Mouse (Mus musculus) embryonic facial prominence, embryonic 11.5 days (tissue): Measurements from ENCODE around the gene Pcca. TPM values are rescaled to one million over a fixed set of nuclear protein-coding genes. Genes with fewer than 3 reads are reported as not detected.

Source experiments
- ATAC-seq: fragments of 200-750 bp; cut with Nextera tagmentation; replicated peaks from 2 replicates; pipeline ENCODE4 v1.8.0; 2017; ENCODE audit warnings: low read depth; ENCODE audit not compliant: insufficient number of reproducible peaks, low FRiP score, low TSS enrichment
- DNase-seq: peaks from one replicate; pipeline ENCODE4 v3.0.0-alpha.2; 2015; ENCODE audit warnings: low spot score
- H3K27ac ChIP-seq: fragments of 300-500 bp; sonication (generic); replicated peaks from 2 replicates; pipeline ENCODE4 v1.5.1; 2014; ENCODE audit warnings: mild to moderate bottlenecking, low read depth, low read length, control low read depth
- H3K27me3 ChIP-seq: fragments of 300-500 bp; sonication (generic); 2 replicates; pipeline ENCODE4 v1.6.1; 2014; ENCODE audit warnings: mild to moderate bottlenecking, low read length, moderate library complexity, mixed read lengths; ENCODE audit not compliant: control insufficient read depth, insufficient read depth
- H3K36me3 ChIP-seq: fragments of 300-500 bp; sonication (generic); replicated peaks from 2 replicates; pipeline ENCODE4 v1.6.1; 2014; ENCODE audit warnings: low read depth, mild to moderate bottlenecking, low read length, moderate library complexity, mixed read lengths; ENCODE audit not compliant: control insufficient read depth, insufficient read depth
- H3K4me1 ChIP-seq: fragments of 300-500 bp; sonication (generic); 2 replicates; pipeline ENCODE4 v1.6.1; 2014; ENCODE audit warnings: low read length, mixed read lengths; ENCODE audit not compliant: control insufficient read depth, insufficient read depth
- H3K4me2 ChIP-seq: fragments of 300-500 bp; sonication (generic); 2 replicates; pipeline ENCODE4 v1.6.1; 2014; ENCODE audit warnings: low read depth, mild to moderate bottlenecking, control low read depth, low read length, moderate library complexity
- H3K4me3 ChIP-seq: fragments of 300-500 bp; sonication (generic); 2 replicates; pipeline ENCODE4 v1.5.1; 2014; ENCODE audit warnings: low read depth, low read length, control low read depth
- H3K9ac ChIP-seq: fragments of 300-500 bp; sonication (generic); replicated peaks from 2 replicates; pipeline ENCODE4 v1.6.1; 2014; ENCODE audit warnings: mild to moderate bottlenecking, control low read depth, low read length
- H3K9me3 ChIP-seq: fragments of 300-500 bp; sonication (generic); replicated peaks from 2 replicates; pipeline ENCODE4 v1.6.1; 2016; ENCODE audit warnings: mild to moderate bottlenecking, low read length, inconsistent platforms, mixed read lengths; ENCODE audit not compliant: control insufficient read depth
- WGBS: fragments of 180-500 bp; shearing (Covaris S2); extraction: QIAGEN DNeasy Blood & Tissue Kit; methylation state at CpG from one replicate; pipeline ENCODE4 v1.1.7; 2014; 5-methylcytosine and 5-hydroxymethylcytosine counted together
- polyA plus RNA-seq: library from polyadenylated mRNA; unstranded; fragments of >200 nt; fragmentation: Nextera tagmentation; extraction: Ambion mirVana; gene quantifications from 2 replicates; pipeline ENCODE4 v1.2.1, GENCODE M21; 2014

Gene Pcca
- polyA plus RNA-seq, 1 experiment from 2014 or later = 35.3 TPM

GRCm38 (mm10) chr14:122885893-122886292 is 351.8 kb downstream of the Pcca start:
- H3K4me1 ChIP-seq = no peaks in the 10 kb centered on the region; the same call in 1 of the 2 replicates
- no peaks in the 10 kb centered on the region for H3K9me3 ChIP-seq
- no peaks in the 10 kb centered on the region; the same call in 1 of the 2 replicates for H3K27me3 ChIP-seq
- ATAC-seq (no peak), DNase-seq (no peak)
- 86% methylated on average over 7 of the region's 7 CpGs for WGBS
- H3K4me3 ChIP-seq = no peak overlapping the region
- H3K9ac ChIP-seq = no peak overlapping the region
- H3K36me3 ChIP-seq = no peaks in the 10 kb centered on the region
- no peak overlapping the region for H3K4me2 ChIP-seq
- H3K27ac ChIP-seq = no peak overlapping the region

- H3K4me3 ChIP-seq = no peak overlapping the region
- no peaks in the 10 kb centered on the region; the same call in 1 of the 2 replicates for H3K4me1 ChIP-seq
- H3K27ac ChIP-seq = no peak overlapping the region
- no peaks in the 10 kb centered on the region for H3K9me3 ChIP-seq
- WGBS = 80% methylated on average over 1 of the region's 1 CpGs
- no peak for DNase-seq
- no peak for ATAC-seq
- H3K9ac ChIP-seq = no peak overlapping the region
- no peaks in the 10 kb centered on the region; the same call in 1 of the 2 replicates for H3K27me3 ChIP-seq
- no peak overlapping the region for H3K4me2 ChIP-seq
- H3K36me3 ChIP-seq = no peaks in the 10 kb centered on the region
Observed at GRCm38 (mm10) chr14:122887278-122887677, 353.2 kb downstream of the Pcca start.

- Histone ChIP-seq H3K9ac (no peak overlapping the region), H3K4me3 (no peak overlapping the region), H3K27me3 (no peaks in the 10 kb centered on the region; the same call in 1 of the 2 replicates), H3K4me2 (no peak overlapping the region), H3K9me3 (no peaks in the 10 kb centered on the region), H3K27ac (no peak overlapping the region), H3K36me3 (no peaks in the 10 kb centered on the region), H3K4me1 (no peaks in the 10 kb centered on the region)
- no peak for ATAC-seq
- no peak for DNase-seq
- WGBS = 90% methylated on average over 3 of the region's 3 CpGs
Observed at GRCm38 (mm10) chr14:122887702-122888479, 353.8 kb downstream of the Pcca start.

- no peak for ATAC-seq
- Histone ChIP-seq H3K27me3 (no peaks in the 10 kb centered on the region; the same call in 1 of the 2 replicates), H3K36me3 (no peaks in the 10 kb centered on the region), H3K9me3 (no peaks in the 10 kb centered on the region), H3K4me1 (no peaks in the 10 kb centered on the region), H3K27ac (no peak overlapping the region), H3K9ac (no peak overlapping the region), H3K4me2 (no peak overlapping the region), H3K4me3 (no peak overlapping the region)
- WGBS = 86% methylated on average over 1 of the region's 1 CpGs
- DNase-seq = no peak
Observed at GRCm38 (mm10) chr14:122888480-122888872, 354.4 kb downstream of the Pcca start.

- H3K9ac ChIP-seq = no peak overlapping the region
- no peaks in the 10 kb centered on the region for H3K4me1 ChIP-seq
- H3K36me3 ChIP-seq = no peaks in the 10 kb centered on the region
- H3K9me3 ChIP-seq = no peaks in the 10 kb centered on the region
- DNase-seq (no peak), ATAC-seq (no peak)
- H3K4me3 ChIP-seq = no peak overlapping the region
- no peaks in the 10 kb centered on the region for H3K27me3 ChIP-seq
- no peak overlapping the region for H3K4me2 ChIP-seq
- no peak overlapping the region for H3K27ac ChIP-seq
- WGBS = 92% methylated on average over 12 of the region's 12 CpGs
Observed at GRCm38 (mm10) chr14:122891470-122891968, 357.4 kb downstream of the Pcca start.

- ATAC-seq = no peak
- H3K4me2 ChIP-seq = no peak overlapping the region
- DNase-seq = no peak
- H3K27ac ChIP-seq = no peak overlapping the region
- no peaks in the 10 kb centered on the region for H3K27me3 ChIP-seq
- H3K9ac ChIP-seq = no peak overlapping the region
- H3K9me3 ChIP-seq = no peaks in the 10 kb centered on the region
- 94% methylated on average over 1 of the region's 1 CpGs for WGBS
- no peak overlapping the region for H3K4me3 ChIP-seq
- H3K4me1 ChIP-seq = no peaks in the 10 kb centered on the region
- no peaks in the 10 kb centered on the region for H3K36me3 ChIP-seq
Observed at GRCm38 (mm10) chr14:122896106-122896505, 362.0 kb downstream of the Pcca start.

- no peak overlapping the region for H3K4me2 ChIP-seq
- ATAC-seq = no peak
- no peak for DNase-seq
- H3K36me3 ChIP-seq = no peaks in the 10 kb centered on the region
- no peak overlapping the region for H3K27ac ChIP-seq
- H3K9ac ChIP-seq = no peak overlapping the region
- H3K27me3 ChIP-seq = no peaks in the 10 kb centered on the region
- H3K9me3 ChIP-seq = no peaks in the 10 kb centered on the region
- H3K4me3 ChIP-seq = no peak overlapping the region
- no peaks in the 10 kb centered on the region for H3K4me1 ChIP-seq
Observed at GRCm38 (mm10) chr14:122898550-122898949, 364.4 kb downstream of the Pcca start.

- DNase-seq (no peak), ATAC-seq (0 out of 2 replicates have a peak, but pooled peaks have one; percentile 56)
- no peak overlapping the region for H3K4me3 ChIP-seq
- H3K4me2 ChIP-seq = no peak overlapping the region
- H3K9ac ChIP-seq = no peak overlapping the region
- no peaks in the 10 kb centered on the region for H3K4me1 ChIP-seq
- no peaks in the 10 kb centered on the region for H3K36me3 ChIP-seq
- H3K27ac ChIP-seq = no peak overlapping the region
- H3K27me3 ChIP-seq = no peaks in the 10 kb centered on the region
- no peaks in the 10 kb centered on the region for H3K9me3 ChIP-seq
Observed at GRCm38 (mm10) chr14:122900679-122901078, 366.6 kb downstream of the Pcca start.
